Mouse (Mus musculus): ENCODE results near the gene Armh2. TPM values are rescaled to one million over a fixed set of nuclear protein-coding genes. Genes with fewer than 3 reads are reported as not detected.

Gene Armh2
- not detected in 2 replicates for polyA plus RNA-seq (2015; fragmentation: Nextera tagmentation; extraction: Ambion mirVana)

GRCm38 (mm10) chr13:24741028-24741427 lies at the start of gene Armh2:
Gene Armh2, plus strand, starts transcription at chr13:24741232.
- Histone ChIP-seq H3K4me3 (no peak within 1 kb of the TSS), H3K27me3 (no peaks in the 10 kb centered on the region), H3K36me3 (0 out of 2 replicates have a peak, but pooled peaks cover 2% of the 10 kb centered on the region), H3K4me1 (no peaks in the 10 kb centered on the region), H3K9ac (replicated peaks) (no peak within 1 kb of the TSS), H3K4me2 (replicated peaks) (no peak within 1 kb of the TSS), H3K27ac (replicated peaks) (no peak within 1 kb of the TSS), H3K9me3 (no peaks in the 10 kb centered on the region)
- ATAC-seq (replicated peaks): no peak
- WGBS: 84% methylated on average over 10 of the region's 10 CpGs

GRCm38 (mm10) chr13:24693312-24693711 lies 47.7 kb upstream of the Armh2 start:
- Histone ChIP-seq H3K4me1 (no peaks in the 10 kb centered on the region), H3K9me3 (no peaks in the 10 kb centered on the region), H3K36me3 (peaks cover 3% of the 10 kb centered on the region; the same call in 1 of the 2 replicates), H3K27ac (replicated peaks) (no peak overlapping the region), H3K4me2 (replicated peaks) (no peak overlapping the region), H3K9ac (replicated peaks) (no peak overlapping the region), H3K27me3 (no peaks in the 10 kb centered on the region), H3K4me3 (no peak overlapping the region)
- no peak for ATAC-seq (replicated peaks)
- 86% methylated on average over 7 of the region's 7 CpGs for WGBS

DNA sequence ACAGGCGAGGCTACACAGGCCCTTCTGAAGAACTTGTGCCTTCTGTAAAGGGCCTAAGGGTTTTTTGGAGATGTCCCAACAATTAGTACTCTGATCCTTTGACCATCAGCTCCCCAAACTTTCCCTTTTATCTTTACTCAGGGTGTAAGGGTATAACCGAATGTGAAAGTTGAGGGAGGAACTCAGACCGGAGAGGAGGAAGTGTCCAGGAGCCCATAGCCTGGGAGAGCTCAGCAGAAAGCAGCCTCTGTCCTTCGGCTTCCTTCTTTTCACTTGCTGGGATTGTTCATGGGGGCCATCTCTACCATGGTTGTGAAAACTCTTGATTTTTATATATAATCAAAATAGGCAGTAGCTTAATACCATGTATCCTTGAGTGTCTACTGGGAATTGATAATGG lies 42.3 kb upstream of the Armh2 start:
- Histone ChIP-seq H3K4me3 (no peak overlapping the region), H3K9ac (replicated peaks) (no peak overlapping the region), H3K9me3 (no peaks in the 10 kb centered on the region), H3K4me2 (replicated peaks) (no peak overlapping the region), H3K4me1 (no peaks in the 10 kb centered on the region), H3K27me3 (no peaks in the 10 kb centered on the region), H3K27ac (replicated peaks) (no peak overlapping the region), H3K36me3 (peaks cover 3% of the 10 kb centered on the region; the same call in 1 of the 2 replicates)
- ATAC-seq (replicated peaks): no peak
- 89% methylated on average over 4 of the region's 4 CpGs for WGBS

GRCm38 (mm10) chr13:24702128-24702527 lies 38.9 kb upstream of the Armh2 start:
- Histone ChIP-seq H3K27ac (replicated peaks) (no peak overlapping the region), H3K4me2 (replicated peaks) (no peak overlapping the region), H3K36me3 (no peaks in the 10 kb centered on the region), H3K27me3 (no peaks in the 10 kb centered on the region), H3K9me3 (no peaks in the 10 kb centered on the region), H3K4me3 (no peak overlapping the region), H3K4me1 (no peaks in the 10 kb centered on the region), H3K9ac (replicated peaks) (no peak overlapping the region)
- WGBS: 82% methylated on average over 5 of the region's 5 CpGs
- no peak for ATAC-seq (replicated peaks)

DNA sequence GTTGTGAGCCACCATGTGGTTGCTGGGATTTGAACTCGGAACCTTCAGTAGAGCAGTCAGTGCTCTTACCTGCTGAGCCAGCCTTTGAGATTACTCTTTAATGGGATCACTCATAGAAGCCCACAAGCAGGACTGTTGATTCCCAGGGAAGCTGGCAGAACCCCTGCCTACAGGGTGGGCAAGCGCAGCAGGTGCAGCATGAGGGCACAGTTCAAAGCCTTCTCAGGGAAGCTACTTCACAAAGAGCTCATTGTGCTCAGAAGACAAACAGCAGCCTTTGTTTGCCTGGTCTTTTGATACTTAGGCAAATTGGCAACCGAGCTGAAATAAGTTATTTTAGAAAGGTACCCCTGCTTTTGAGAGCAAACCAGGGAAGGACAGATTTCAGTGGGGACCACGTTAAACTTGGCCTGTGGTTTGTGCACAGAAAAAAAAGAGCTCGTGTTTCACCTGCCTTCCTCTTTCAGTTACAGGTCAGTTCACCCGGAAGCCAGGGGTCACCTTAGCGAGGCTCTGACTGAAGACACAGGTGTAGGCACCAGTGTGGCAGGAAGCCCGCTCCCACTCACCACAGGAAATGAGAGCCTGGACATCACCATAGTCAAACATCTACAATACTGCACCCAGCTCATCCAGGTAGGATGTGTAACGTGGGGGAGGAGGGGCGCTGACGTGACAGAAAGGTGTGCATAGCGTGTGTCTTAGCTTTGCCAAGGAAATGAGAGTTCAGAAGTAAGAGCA lies 31.2 kb upstream of the Armh2 start:
- 59% methylated on average over 12 of the region's 12 CpGs for whole genome bisulfite sequencing
- Histone ChIP-seq H3K4me1 (peaks cover 6% of the 10 kb centered on the region; the same call in 1 of the 2 replicates), H3K9ac (replicated peaks) (no peak overlapping the region), H3K27me3 (no peaks in the 10 kb centered on the region), H3K36me3 (0 out of 2 replicates have a peak, but pooled peaks cover 2% of the 10 kb centered on the region), H3K4me3 (no peak overlapping the region), H3K4me2 (replicated peaks) (no peak overlapping the region), H3K27ac (replicated peaks) (no peak overlapping the region), H3K9me3 (no peaks in the 10 kb centered on the region)
- no peak for ATAC-seq (replicated peaks)

GRCm38 (mm10) chr13:24710968-24711367 lies 30.1 kb upstream of the Armh2 start:
- H3K27ac ChIP-seq (replicated peaks): no peak overlapping the region
- no peak overlapping the region for H3K4me2 ChIP-seq (replicated peaks)
- no peak overlapping the region for H3K9ac ChIP-seq (replicated peaks)
- 0 out of 2 replicates have a peak, but pooled peaks cover 6% of the 10 kb centered on the region for H3K36me3 ChIP-seq
- H3K4me1 ChIP-seq: peaks cover 6% of the 10 kb centered on the region; the same call in 1 of the 2 replicates
- H3K4me3 ChIP-seq: no peak overlapping the region
- no peak for ATAC-seq (replicated peaks)
- no peaks in the 10 kb centered on the region for H3K27me3 ChIP-seq
- H3K9me3 ChIP-seq: no peaks in the 10 kb centered on the region
- 59% methylated on average over 7 of the region's 7 CpGs for WGBS

GRCm38 (mm10) chr13:24712581-24713130 lies 28.4 kb upstream of the Armh2 start:
- WGBS: 82% methylated on average over 7 of the region's 7 CpGs
- Histone ChIP-seq H3K4me3 (no peak overlapping the region), H3K36me3 (peaks cover 11% of the 10 kb centered on the region; the same call in 1 of the 2 replicates), H3K9ac (replicated peaks) (no peak overlapping the region), H3K27ac (replicated peaks) (no peak overlapping the region), H3K27me3 (no peaks in the 10 kb centered on the region), H3K9me3 (no peaks in the 10 kb centered on the region), H3K4me1 (peaks cover 6% of the 10 kb centered on the region; the same call in 1 of the 2 replicates), H3K4me2 (replicated peaks) (no peak overlapping the region)
- ATAC-seq (replicated peaks): no peak

DNA sequence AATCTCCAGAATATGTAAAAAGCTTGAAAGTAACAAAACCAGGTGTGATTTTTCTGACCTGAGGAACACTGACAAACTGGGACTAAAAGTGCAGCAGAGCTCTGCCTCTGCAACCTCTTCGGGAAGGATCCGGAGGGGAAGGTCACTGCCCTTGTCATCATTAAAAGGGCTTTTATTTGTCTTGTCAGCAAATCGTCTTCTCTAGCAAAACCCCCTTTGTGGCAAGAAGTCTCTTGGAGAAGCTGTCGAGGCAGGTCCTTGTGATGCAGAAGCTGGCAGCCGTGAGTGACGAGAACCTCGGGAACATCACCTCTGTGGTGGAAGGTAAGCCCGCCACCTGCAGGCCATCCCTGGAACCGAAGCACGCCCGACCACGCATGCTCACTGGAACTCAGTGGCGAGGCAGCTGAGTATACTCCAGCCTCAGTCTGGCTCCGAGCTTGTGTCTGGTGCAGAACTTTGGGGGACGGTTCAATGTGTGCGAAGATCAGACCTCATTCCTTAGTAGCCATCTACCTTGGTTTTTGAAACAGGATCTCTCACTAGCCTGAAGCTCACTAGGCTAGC lies 27.5 kb upstream of the Armh2 start:
- Histone ChIP-seq H3K4me2 (replicated peaks) (peak overlapping the region; percentile 40), H3K4me1 (peaks cover 6% of the 10 kb centered on the region; the same call in 1 of the 2 replicates), H3K9me3 (no peaks in the 10 kb centered on the region), H3K4me3 (peak overlapping the region; percentile 18; the same call in 1 of the 2 replicates), H3K27me3 (no peaks in the 10 kb centered on the region), H3K9ac (replicated peaks) (peak overlapping the region; percentile 25), H3K36me3 (peaks cover 15% of the 10 kb centered on the region), H3K27ac (replicated peaks) (no peak overlapping the region)
- ATAC-seq (replicated peaks): peak; percentile 89
- 8% methylated on average over 16 of the region's 16 CpGs for WGBS

DNA sequence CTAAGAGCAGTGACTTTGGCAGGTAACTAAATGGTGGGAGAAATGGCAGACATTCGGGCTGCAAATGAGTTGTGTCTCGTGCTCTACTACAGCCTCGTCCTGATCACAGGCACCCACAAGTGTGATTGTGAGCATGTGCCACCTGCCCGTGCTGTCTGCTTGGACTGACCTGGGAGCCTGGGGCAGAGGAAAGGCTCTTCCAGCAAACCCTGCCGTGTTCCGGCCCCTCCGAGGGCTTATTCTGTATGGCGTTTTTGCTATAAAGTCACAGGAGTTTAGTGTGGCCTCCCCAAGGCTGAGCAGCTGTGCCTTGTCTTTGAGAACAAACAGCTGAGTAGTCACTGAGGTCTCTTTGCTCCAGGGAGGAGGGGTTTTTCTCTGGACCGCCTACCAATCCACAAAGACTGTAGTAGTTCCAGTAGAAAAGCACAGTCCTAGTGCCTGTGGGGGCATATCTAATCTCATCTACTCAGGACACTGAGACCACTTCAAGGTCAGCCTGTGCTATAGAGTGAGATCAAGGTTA lies 26.6 kb upstream of the Armh2 start:
- H3K9ac ChIP-seq (replicated peaks): no peak overlapping the region
- WGBS: 82% methylated on average over 9 of the region's 9 CpGs
- H3K4me1 ChIP-seq: peaks cover 6% of the 10 kb centered on the region; the same call in 1 of the 2 replicates
- H3K27me3 ChIP-seq: no peaks in the 10 kb centered on the region
- no peak overlapping the region for H3K27ac ChIP-seq (replicated peaks)
- no peak overlapping the region for H3K4me3 ChIP-seq
- ATAC-seq (replicated peaks): no peak
- no peaks in the 10 kb centered on the region for H3K9me3 ChIP-seq
- peaks cover 15% of the 10 kb centered on the region for H3K36me3 ChIP-seq
- H3K4me2 ChIP-seq (replicated peaks): no peak overlapping the region

- Histone ChIP-seq H3K4me1 (peaks cover 6% of the 10 kb centered on the region; the same call in 1 of the 2 replicates), H3K9me3 (no peaks in the 10 kb centered on the region), H3K9ac (replicated peaks) (no peak overlapping the region), H3K27me3 (no peaks in the 10 kb centered on the region), H3K4me2 (replicated peaks) (no peak overlapping the region), H3K27ac (replicated peaks) (no peak overlapping the region), H3K4me3 (no peak overlapping the region), H3K36me3 (peaks cover 15% of the 10 kb centered on the region)
- WGBS: 67% methylated on average over 5 of the region's 5 CpGs
- ATAC-seq (replicated peaks): no peak
Measured at GRCm38 (mm10) chr13:24715601-24716000, 25.4 kb upstream of the Armh2 start.

DNA sequence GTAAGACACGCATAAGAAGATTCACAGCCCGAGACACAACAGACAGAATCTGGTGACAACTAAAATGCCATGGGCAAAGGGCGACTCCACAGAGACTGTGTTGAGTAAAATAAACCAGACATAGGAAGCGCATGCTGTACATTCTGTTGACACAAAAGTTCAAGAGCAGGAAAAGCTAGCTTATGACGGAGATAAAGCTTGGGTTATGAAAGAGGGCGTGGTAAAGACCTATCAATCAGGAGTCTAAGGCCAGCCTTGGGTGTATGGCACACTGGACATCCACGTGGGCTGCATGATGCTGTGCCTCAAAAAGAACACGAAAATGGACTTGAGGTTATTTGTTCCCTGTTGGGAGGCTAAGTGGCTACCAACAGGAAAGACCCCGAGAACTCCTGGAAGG lies 24.6 kb upstream of the Armh2 start:
- Histone ChIP-seq H3K27me3 (no peaks in the 10 kb centered on the region), H3K4me2 (replicated peaks) (no peak overlapping the region), H3K27ac (replicated peaks) (no peak overlapping the region), H3K4me3 (no peak overlapping the region), H3K4me1 (peaks cover 6% of the 10 kb centered on the region; the same call in 1 of the 2 replicates), H3K9ac (replicated peaks) (no peak overlapping the region), H3K36me3 (peaks cover 15% of the 10 kb centered on the region), H3K9me3 (no peaks in the 10 kb centered on the region)
- 88% methylated on average over 9 of the region's 9 CpGs for WGBS
- no peak for ATAC-seq (replicated peaks)

DNA sequence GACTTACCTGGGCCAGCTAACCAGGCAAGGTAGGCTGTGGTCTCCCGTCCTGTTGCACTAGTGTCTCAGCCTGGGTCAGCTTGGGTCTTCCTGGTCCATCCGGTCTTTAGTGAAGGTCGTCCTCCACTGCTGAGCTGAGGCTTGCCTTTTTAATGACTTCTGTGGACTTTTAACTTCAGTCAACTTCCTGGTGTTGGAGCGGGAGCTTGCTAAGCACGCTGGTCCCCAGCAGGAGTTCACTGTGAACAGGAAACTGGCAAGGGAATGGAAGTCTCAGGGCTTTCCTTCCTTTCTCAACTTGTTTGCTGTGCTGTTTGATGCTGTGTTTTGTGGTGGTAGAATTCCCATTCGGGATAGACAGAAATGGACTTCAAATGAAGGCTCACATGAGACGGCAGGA lies 23.4 kb upstream of the Armh2 start:
- Histone ChIP-seq H3K36me3 (peaks cover 19% of the 10 kb centered on the region), H3K9ac (replicated peaks) (no peak overlapping the region), H3K27ac (replicated peaks) (no peak overlapping the region), H3K4me1 (peaks cover 6% of the 10 kb centered on the region; the same call in 1 of the 2 replicates), H3K4me3 (no peak overlapping the region), H3K9me3 (no peaks in the 10 kb centered on the region), H3K27me3 (no peaks in the 10 kb centered on the region), H3K4me2 (replicated peaks) (no peak overlapping the region)
- no peak for ATAC-seq (replicated peaks)
- WGBS: 83% methylated on average over 7 of the region's 7 CpGs
